Mouse (Mus musculus) c-Kit-positive CD71-positive TER-119-positive erythroid progenitor cells, embryonic 14.5 days (primary cell): ENCODE measurements around the gene Prokr2.

Source experiments
- DNase-seq: peaks from one replicate; pipeline ENCODE4 v3.0.0-alpha.2; 2013; ENCODE audit warnings: low spot score

The Prokr2 gene

DNA sequence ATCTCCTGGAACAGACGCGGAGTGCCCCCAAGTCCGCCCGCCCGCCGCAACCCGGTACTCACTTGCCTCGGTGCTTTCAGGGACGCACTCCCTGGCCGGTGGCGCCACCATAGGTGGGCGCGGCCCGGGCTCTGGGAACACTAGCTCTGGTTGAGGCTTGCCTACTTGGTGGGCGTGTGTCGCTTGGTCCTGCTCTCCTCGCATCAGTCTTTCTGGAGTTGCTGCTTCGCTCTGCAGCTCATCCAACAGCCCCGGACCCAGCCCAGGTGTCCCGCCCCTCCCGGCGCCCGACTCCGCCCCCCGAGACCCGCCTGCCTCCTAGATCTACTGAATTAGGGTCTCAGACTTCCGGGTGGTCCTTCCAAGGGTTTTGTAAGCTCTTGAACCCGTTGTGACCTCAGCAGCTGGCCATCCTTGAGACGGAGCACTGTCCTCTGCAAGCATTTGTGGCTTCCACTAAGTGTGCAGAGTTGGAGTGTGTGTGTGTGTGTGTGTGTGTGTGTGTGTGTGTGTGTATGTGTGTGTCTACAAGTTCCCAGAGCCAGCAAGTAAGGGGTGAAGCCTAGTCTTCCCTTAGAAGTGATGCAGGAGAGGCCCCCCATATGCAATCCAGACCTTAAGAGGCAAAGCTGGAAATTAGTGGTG lies at the start of gene Prokr2:
Prokr2 (minus strand) TSS at position 254 of the 645 bp plus-strand sequence.
- no peak for DNase-seq

DNA sequence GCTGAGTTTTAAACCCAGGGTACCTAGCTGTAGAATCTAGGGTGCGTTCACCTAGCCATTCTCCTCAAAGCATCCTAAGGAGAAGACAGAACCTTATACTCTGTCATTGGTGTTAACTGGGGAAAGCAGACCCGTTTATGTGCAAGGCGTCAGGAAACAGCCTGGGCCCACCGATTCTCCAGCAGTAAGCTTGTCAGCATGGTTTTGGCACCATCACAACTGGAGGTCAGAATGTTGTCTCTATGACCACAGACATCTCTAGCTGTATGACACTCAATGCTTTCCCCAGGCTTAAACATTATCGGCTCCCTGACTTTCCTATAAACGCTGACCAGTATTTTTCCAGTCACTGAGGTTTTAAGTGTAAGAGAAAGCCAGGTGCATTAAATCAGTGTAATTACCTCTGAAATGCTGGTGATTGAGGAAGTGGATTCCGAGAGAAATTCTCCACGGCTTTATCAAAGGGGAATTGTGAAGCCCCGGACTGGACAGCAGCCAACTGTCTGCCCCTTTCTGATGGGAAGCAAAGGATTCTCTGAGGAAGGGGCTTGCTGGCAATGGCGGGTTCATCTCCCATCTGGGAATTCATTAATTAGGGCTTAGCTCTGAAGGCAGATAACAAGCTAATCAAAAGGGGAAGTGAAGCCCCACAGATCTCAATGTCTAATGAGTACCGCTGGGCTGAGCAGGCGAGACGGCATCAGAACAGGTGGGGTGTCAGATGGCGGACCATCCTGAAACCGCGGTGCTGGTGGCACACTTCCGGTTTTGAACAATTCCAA lies 42.1 kb upstream of the Prokr2 start:
- no peak for DNase-seq

DNA sequence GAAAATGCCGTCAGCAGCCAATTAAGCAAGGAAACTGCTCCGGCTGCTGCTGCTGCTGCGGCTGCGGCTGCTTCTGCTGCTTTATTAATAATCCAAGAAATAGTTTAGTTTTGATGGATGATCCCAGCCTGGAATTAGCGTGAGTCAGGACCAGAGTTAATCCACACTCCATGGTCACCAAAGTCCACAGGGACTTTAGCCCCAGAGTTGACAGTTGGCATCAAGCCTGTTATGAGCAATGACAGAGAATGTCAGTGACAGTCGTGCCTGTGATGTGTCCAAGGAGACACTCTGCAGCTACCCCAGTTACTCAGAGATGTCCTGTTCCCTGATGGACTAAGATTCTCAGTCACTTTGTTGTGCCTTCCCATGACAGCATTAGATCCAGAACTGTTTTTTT lies 40.3 kb upstream of the Prokr2 start:
- DNase-seq: no peak

DNA sequence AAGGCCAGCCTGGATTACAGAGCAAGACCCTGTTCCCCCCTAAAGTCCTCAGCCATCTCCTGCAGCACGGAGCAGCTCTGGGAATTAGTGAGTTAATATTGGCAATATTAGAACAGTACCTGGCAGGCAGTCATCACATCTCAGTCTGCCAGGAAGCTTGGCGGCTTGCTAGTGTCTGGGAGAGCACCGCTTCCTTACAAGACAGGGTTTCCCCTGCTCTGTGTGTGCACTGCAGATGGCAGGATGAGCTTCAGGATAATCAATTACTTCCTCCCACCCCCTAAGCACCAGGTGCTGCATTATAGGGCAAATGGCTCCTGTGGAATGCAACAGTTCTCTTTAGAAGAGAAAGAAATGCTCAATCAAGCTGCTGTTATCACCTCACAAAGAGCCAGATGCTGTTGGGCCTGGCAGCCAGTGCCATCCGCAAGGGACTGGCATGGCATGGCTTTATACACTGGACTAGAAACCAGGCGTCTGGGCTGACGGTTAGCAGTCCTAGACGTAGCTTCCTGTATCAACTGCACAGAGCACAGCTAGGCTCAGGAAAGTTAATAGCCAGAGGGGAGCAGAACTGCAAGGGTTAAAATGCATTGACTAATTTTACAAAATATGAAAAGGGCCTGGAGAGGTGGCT lies 38.3 kb upstream of the Prokr2 start:
- DNase-seq: no peak

DNA sequence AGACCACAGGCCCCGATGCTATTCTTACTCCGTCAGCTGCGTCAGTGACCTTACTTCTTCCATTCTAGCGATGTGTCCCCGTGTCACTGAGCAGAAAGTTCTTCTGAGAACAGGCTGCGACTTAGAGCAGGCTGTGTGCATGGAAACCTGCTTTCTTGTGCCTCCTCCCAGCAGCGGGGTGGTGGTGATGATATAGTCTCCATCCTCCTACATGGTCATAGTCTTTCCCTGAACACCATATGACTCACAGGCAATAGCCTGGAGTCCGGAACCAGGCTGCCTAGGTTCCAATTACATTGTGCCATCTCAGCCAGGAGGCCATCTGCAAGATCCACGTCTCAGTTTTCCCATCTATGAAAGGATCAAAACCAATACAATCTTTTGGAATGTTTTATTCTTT lies 37.6 kb upstream of the Prokr2 start:
- no peak for DNase-seq

DNA sequence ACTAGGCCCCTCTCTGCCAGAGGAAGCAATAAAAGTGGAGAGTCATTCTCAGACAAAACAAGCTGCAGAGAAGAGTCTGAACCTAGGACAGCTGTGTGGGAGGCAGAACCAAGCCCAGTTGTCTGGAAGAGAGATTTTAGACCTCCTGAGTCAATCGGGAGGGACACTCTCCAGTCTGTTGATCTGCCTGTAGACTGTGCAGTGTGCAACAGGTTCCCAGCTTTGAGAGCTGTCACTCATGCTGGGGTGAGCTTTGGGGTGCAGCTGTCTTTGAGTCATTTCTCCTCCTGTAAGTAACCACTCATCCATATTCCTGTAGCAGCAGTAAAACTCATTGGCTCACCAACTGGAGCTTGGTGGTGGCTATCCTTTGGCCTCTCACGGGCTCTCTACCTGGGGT lies 33.2 kb upstream of the Prokr2 start:
- no peak for DNase-seq

DNA sequence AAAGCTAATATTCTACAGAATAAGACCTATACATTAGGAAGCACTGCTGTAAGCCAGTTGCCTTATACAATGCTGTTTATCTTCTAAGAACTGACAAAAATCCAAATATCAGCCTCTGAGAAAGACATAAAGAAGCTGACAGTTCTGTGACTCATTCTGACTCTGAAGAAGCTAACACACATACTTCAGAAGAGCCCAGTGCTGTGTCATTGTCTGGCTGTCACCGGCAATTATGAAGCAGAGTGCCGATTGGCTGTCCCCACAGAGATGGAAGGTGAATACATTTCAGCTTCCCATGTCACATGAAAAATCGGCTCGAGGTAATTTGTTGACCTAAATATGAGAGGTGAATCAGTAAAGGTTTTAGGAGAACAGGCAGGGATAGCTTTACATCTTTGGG lies 24.9 kb upstream of the Prokr2 start:
- DNase-seq: no peak

DNA sequence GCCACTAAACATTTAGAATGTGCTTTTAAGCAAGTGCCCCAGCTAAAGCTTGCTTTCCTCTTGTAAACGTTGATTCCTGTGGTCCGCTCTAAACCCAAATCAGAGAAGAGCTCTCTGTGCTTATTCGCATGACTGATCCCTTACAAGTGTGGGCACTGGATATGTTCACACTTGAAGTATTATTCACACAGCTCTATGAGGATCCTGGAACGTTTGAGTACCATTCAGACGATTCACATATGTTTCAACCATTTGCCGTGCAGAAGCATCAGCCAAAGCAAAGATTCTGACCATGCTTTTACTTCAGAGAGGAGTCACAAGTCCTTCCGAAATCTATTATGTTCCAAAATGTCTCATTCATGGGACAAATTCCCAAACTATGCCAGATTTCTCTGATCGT lies 12.9 kb upstream of the Prokr2 start:
- DNase-seq: no peak

DNA sequence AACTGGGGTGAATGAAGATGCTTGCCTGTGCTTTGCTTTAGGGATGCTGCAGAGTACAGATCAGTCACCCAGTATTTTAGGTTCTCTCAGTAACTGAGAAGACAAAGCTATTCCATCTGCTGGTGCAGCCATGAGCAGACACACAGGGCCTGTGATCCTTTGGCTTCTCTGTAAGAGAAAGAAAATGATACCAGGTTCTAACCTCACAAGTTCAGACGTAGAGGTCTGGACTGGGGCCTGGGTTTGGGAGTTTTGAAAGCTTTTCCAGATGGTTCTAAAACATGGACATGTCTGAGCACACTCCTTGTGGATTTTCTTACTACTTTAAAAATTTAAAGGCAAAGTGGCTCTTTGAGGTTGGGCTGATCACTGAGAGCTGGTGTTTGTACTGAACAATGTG lies 10.5 kb upstream of the Prokr2 start:
- no peak for DNase-seq

DNA sequence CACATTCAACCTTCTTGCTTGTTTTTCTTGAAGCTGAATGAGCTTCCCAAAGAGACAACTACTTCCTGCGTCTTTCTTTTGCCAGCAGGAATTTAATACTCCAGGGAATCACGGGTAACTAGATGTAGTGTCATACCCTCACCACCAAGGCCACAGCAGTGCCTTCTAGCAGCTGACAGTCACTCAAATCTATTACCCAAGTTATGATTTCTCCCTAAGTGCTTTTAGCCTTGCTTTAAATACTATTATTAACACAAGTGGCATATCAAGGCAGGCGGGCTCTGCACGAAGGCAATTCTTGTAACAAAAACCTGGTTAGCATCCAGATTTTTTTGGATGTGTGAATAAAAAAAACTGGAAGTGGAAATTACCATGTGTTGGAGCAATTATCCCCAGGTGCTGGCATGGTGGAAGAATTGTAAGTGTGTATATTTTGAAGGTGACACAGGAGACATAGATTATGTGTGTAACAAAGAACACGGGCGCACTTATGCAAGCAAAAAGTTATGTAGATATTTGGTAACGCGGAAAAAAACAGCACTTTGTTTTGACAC lies 5.4 kb upstream of the Prokr2 start:
- DNase-seq: no peak

DNA sequence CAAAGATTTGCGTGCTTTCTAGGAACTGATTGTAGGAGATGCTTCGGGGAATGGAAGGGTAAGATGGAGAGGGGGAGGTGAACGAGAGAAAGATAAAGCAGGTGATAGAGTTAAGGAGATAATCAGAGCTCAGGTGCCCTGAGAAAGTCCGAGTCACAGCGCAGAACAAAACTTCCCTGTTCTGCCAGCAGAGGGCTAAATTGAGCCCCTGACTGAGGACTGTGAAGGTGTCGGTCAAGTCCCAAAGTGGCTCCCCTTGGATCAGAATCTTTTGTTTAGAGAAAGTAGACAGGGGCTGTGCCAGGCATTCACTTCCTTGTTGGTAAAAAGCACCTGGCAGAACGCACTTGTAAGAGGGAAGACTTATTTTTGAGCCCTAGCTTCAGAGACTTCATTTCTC lies 4.3 kb upstream of the Prokr2 start:
- DNase-seq: no peak

DNA sequence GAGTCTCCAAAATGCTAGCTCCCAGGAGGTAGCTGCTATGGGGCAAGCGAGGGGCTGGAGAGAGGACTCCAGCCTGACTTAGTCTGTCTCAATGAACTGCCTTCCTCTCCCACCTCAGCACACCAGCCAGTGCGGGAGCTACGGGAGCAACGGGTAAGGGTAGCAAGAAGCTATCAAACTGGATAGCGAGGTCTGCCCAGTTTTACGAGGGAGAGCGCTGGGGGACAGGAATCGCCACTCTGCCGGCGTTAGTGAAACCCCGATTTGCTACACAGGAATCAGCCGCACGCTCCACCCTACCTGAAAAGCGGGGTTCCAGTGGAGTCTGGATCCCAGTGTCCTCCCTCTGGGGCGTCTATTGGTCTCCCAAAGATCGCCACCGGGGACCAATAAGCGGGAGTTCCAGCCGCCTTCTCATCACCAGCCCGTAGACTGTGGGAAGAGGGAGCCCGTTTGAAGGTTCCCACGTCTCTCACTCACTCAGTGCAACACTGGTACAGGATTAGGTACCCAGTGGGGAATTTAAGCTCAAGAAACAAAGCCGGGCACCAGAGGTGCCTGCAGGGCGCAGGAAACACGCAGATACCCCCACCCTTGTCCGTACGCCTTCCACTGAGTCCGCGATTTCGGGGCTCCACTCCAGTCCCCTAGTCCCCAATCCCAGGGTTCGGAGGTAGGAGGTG lies 595 bp downstream of the Prokr2 start:
- no peak for DNase-seq

DNA sequence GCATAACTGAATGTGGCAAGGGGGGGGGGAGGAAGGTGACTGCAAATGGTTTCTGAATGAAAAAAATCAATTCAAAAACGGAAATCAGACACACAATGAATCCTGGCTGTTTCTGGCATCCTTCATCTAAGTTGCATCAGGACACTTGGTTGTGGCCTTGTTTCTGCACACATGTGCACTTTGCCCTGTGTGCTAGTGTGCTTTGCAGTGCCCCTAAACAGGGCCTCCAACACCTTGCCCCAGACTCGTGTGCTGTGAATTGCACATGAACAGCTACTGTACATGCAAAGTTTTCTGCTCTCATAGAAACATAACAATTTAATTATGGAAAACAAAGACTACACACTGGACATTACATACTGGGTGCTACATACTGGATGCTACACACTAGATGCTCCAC lies 2.9 kb downstream of the Prokr2 start:
- DNase-seq: no peak

DNA sequence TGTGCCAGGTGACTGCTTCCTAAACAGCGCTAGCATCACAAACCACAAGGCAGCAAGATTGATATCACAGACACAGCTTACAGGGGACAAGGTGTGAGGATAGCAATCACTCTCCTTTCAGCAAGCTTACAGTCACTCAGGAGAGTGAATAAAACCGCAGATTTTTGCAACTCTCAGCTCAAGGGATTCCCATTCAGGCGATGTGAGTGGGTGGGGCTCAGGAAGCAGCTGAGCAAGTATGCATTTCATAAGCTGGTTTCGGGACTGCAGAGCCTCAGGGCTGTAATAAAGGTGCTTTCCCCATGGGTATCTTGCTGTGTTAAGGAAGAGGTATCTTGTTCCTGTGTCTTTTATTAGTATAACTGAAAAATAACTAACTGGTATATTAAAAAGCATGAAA lies 5.6 kb downstream of the Prokr2 start:
- DNase-seq: no peak

DNA sequence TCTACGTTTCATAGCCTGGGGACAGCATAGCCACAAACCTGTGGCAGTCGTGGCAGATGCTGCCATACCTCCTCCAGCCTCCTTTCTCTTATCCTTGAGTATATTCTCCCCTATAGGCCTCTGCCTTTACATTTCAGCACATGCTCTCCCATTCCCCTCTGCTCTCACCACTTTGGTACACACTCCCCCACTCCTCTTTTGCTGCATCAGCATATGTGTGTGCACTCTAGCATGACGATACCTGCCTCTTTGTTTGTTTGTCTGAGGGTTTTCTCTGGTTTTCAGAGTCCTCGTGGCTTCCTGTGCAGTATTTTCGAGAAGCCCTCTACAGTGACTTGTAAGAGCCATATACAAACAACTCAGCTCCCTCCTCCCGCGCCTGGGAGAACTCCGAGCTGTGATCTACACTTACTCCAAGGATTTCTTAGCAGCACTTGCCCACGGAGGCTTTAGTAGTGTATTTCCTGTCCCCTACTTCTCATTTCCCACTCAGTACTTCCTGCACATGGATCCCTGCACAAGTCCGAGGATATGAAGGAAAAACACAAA lies 6.6 kb downstream of the Prokr2 start:
- no peak for DNase-seq

DNA sequence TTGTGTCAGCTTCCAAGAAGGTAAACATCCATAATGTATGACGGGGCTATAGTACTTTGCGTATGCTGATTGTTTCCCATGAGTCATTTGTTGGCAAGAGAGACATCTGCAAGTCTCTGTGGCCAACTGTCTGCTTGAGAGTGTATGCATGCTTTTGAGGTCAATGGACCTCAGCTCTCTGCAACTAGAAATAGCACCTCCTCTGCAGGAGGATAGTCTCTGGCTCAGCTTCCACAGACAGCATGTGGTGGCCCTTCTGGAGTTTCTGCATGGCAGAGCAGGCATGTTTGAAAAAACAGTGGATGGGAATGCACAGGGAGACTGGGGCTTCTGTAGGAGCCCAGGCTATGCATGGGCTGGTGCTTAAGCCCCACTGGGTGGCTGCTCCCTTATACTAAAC lies 7.8 kb downstream of the Prokr2 start:
- DNase-seq: no peak

DNA sequence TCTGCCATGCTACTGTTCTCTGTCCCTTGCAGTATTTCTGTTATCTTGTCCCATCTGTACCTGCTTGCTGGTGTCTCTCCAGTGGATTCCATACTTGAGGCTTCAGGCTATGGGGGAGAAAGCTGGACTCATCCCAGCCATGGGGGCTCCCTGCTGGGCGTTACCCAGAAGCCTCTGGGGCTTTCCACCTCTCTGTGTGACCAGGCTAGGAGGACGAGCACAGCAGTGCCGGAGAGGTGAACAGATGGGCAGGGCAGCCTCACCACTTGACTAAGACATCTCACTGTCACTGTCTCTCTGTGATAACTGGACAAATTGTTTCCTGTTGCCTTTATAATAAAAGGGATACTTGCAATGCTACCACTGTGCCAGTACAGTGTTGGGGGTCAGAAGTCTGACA lies 9.5 kb downstream of the Prokr2 start:
- no peak for DNase-seq

DNA sequence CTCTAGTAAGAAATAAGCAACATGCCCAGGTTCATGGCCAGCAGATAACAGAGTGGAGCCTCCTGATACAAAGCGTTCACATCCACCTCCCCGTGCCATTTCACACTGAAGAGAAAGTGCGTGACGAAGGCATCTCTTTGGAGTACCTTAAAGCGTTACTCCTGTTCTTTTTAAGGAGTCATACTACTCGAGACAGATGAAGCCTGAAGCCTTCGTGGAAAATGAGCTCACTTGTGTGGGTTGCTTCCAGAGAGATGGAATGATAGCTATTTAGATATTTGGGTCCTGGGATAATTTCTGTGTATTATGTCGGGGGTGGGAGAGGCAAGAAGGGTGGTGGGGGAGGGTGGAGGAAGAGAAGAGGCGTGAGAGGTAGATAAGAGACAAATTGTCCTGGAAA lies 10.1 kb downstream of the Prokr2 start:
- no peak for DNase-seq

DNA sequence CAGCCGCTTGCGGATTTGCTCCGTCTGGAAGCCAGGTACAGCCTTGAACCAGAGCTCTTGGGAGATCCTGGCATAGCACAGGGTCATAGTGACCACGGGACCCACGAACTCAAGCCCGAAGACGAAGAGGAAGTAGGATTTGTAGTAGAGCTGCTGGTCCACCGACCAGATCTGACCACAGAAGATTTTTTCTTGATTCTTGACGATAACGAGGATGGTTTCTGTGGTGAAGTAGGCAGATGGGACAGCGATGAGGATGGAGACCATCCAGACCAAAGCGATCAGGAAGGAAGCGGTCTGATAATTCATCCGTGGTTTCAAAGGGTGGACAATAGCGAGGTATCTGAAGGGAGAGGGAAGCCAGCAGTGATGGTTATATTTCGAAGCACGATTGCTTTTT lies 11.5 kb downstream of the Prokr2 start:
- DNase-seq: no peak

DNA sequence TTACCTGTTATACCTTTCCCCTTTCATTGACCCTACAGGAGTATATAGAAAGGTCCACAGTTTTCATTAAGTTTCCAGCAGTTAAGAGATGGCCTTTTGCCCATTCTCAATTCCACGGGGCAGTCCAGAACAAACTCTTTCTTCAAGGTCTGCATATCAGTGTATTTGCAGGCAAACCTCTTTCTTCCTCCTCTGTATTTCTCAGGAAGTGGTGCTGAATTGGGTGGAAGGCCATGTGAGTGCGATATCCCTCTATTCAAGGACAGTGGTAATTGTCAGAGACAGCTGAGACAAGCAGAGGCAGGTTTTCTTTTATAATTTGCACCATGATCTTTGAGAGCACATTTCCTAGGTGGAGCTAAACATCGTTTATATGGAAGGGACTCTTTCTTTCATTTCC lies 16.8 kb downstream of the Prokr2 start:
- no peak for DNase-seq

DNA sequence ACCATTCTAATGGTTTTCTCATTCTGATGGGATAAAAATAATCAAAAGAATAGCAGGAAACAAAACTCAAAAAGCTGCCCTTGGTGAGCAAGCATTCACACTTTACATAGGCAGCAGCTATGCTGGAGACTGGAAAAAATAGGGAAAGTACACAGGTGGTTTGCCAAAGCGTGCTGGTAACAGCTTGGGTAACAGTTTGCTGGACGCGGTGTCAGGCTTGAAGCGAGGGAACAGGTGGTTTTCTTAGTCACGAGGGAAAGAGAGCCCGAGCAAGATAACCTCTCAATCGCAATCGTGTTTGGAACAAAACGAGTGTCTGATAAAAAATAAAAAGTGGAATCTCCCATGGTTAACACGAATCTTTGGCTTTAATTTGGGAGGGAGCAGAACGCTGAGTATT lies 41.4 kb downstream of the Prokr2 start:
- no peak for DNase-seq

DNA sequence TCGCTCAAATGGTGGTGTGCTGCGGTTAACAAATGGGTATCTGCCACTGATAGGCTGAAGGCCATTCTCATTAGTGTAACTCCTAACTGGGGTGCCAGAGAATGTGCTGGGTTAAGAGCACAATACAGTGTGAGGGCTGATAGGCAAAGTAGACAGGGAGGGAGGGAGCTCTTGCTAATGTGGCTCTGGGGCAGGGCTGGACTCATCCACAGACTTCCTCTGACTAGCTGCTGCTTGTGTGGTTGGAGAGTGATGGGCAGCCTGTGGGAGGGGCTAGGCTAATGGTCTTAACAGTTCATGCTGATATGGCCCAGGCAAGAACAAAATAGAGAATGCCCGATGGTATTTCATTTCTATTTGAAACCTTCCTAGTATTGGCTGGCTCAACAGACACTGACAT lies 44.0 kb downstream of the Prokr2 start:
- DNase-seq: no peak
